Mouse (Mus musculus) lung, embryonic 14.5 days (tissue): ENCODE data around the gene Mcrip2. TPM values are rescaled to one million over a fixed set of nuclear protein-coding genes. Genes with fewer than 3 reads are reported as not detected.
"Not testable (repeated sequence)": the region's sequence is repeated elsewhere in the genome, so short reads cannot be mapped to it uniquely, and the experiment has no call there.

Experiments used
- ATAC-seq: fragments of 200-750 bp; cut with Nextera tagmentation; 2 replicates; pipeline ENCODE4 v1.8.0; 2017; ENCODE audit warnings: mild to moderate bottlenecking, moderate TSS enrichment, moderate library complexity; ENCODE audit not compliant: insufficient read depth
- DNase-seq: peaks from one replicate; pipeline ENCODE4 v3.0.0-alpha.2; 2015
- H3K27ac ChIP-seq: fragments of 300-500 bp; sonication (generic); 2 replicates; pipeline ENCODE4 v1.5.1; 2014; ENCODE audit warnings: low read depth, mild to moderate bottlenecking, moderate library complexity
- H3K27me3 ChIP-seq: fragments of 300-500 bp; sonication (generic); 2 replicates; pipeline ENCODE4 v1.6.1; 2014; ENCODE audit warnings: low read length, control low read depth; ENCODE audit not compliant: insufficient read depth
- H3K36me3 ChIP-seq: fragments of 300-500 bp; sonication (generic); 2 replicates; pipeline ENCODE4 v1.6.1; 2014; ENCODE audit warnings: control low read depth; ENCODE audit not compliant: insufficient read depth
- H3K4me1 ChIP-seq: fragments of 300-500 bp; sonication (generic); 2 replicates; pipeline ENCODE4 v1.6.1; 2014; ENCODE audit warnings: antibody characterized with exemption, control low read depth; ENCODE audit not compliant: insufficient read depth
- H3K4me2 ChIP-seq: fragments of 300-500 bp; sonication (generic); 2 replicates; pipeline ENCODE4 v1.6.1; 2014; ENCODE audit warnings: mild to moderate bottlenecking
- H3K4me3 ChIP-seq: fragments of 300-500 bp; sonication (generic); 2 replicates; pipeline ENCODE4 v1.5.1; 2014; ENCODE audit warnings: low read depth, low read length
- H3K9ac ChIP-seq: fragments of 300-500 bp; sonication (generic); 2 replicates; pipeline ENCODE4 v1.6.1; 2014
- H3K9me3 ChIP-seq: fragments of 300-500 bp; sonication (generic); 2 replicates; pipeline ENCODE4 v1.6.1; 2016; ENCODE audit warnings: low read depth, low read length, control low read depth
- CTCF ChIP-seq: IDR thresholded peaks from 2 replicates; pipeline ENCODE4 v1.5.1; 2016; ENCODE audit warnings: antibody characterized with exemption, low read depth
- WGBS: fragments of 180-500 bp; shearing (Covaris S2); extraction: QIAGEN DNeasy Blood & Tissue Kit; methylation state at CpG from one replicate; pipeline ENCODE4 v1.1.7; 2014; 5-methylcytosine and 5-hydroxymethylcytosine counted together
- polyA plus RNA-seq: library from polyadenylated mRNA; unstranded; fragments of >200 nt; fragmentation: Nextera tagmentation; extraction: Ambion mirVana; gene quantifications from 2 replicates; pipeline ENCODE4 v1.2.1, GENCODE M21; 2014

Gene Mcrip2
- polyA plus RNA-seq, 1 experiment from 2014 or later, result 17.9 TPM

GRCm38 (mm10) chr17:25872676-25873075 is 4.1 kb upstream of the Mcrip2 start:
- DNase-seq (no peak), ATAC-seq (no peak)
- Histone ChIP-seq H3K9me3 (no peaks in the 10 kb centered on the region), H3K27me3 (no peaks in the 10 kb centered on the region), H3K27ac (no peak overlapping the region), H3K4me1 (peaks cover 15% of the 10 kb centered on the region; the same call in 1 of the 2 replicates), H3K4me2 (no peak overlapping the region), H3K4me3 (no peak overlapping the region), H3K9ac (no peak overlapping the region), H3K36me3 (0 out of 2 replicates have a peak, but pooled peaks cover 2% of the 10 kb centered on the region)
- no peak for TF ChIP-seq CTCF
- 79% methylated on average over 3 of the region's 3 CpGs for WGBS

- H3K27me3 ChIP-seq, H3K4me3 ChIP-seq, H3K4me2 ChIP-seq, ATAC-seq, DNase-seq, H3K27ac ChIP-seq, H3K36me3 ChIP-seq, H3K9me3 ChIP-seq, H3K9ac ChIP-seq: not testable (repeated sequence)
- peaks cover 15% of the 10 kb centered on the region; the same call in 1 of the 2 replicates for H3K4me1 ChIP-seq
Observed at GRCm38 (mm10) chr17:25871566-25871965, 3.0 kb upstream of the Mcrip2 start.

DNA sequence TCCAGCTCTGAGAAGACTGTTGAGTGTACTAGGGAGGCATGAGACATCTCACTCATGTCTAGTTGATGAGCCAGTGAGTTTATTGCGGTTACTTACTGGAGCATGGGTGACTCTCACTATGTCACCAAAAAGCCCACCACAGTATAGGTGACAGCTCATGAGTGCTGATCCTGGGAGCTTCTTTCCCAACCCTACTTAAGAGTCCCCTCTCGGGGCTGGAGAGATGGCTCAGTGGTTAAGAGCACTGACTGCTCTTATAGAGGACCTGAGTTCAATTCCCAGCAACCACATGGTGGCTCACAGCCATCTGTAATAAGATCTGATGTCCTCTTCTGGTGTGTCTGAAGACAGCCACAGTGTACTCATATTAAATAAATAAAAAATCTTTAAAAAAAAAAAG is 1.4 kb upstream of the Mcrip2 start:
- 0 out of 2 replicates have a peak, but pooled peaks cover 8% of the 10 kb centered on the region for H3K4me1 ChIP-seq

DNA sequence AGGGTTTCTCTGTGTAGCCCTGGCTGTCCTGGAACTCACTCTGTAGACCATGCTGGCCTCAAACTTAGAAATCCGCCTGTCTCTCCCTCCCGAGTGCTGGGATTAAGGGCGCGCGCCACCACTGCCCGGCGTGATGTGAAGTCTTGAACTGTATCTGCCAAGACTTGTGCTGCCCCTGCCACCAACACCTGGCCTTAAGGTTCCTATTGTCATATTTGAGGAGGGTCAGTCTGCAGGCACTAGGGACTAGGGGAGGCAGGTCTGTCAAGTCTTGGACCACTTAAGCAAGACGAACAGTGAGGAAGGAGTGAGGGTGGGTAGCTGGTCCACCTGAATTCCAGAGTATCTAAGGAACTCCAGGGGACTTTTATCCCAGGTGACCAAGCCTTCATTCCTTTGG is 934 bp upstream of the Mcrip2 start:
- H3K36me3 ChIP-seq, result no peaks in the 10 kb centered on the region
- no peak for TF ChIP-seq CTCF
- H3K9me3 ChIP-seq, result no peaks in the 10 kb centered on the region
- no peaks in the 10 kb centered on the region for H3K27me3 ChIP-seq
- ATAC-seq, result no peak
- no peak overlapping the region for H3K4me2 ChIP-seq
- no peak overlapping the region for H3K4me3 ChIP-seq
- WGBS, result 81% methylated on average over 8 of the region's 8 CpGs
- H3K4me1 ChIP-seq, result 0 out of 2 replicates have a peak, but pooled peaks cover 8% of the 10 kb centered on the region
- H3K9ac ChIP-seq, result no peak overlapping the region
- DNase-seq, result no peak
- H3K27ac ChIP-seq, result no peak overlapping the region

More for the DNA sequence above, 1.4 kb upstream of the Mcrip2 start:
- no peak overlapping the region for H3K9ac ChIP-seq
- H3K27ac ChIP-seq, result no peak overlapping the region
- H3K27me3 ChIP-seq, result no peaks in the 10 kb centered on the region
- ATAC-seq, result no peak
- H3K4me2 ChIP-seq, result no peak overlapping the region
- WGBS, result 81% methylated on average over 2 of the region's 2 CpGs
- TF ChIP-seq CTCF, result no peak
- DNase-seq, result no peak
- H3K9me3 ChIP-seq, result no peaks in the 10 kb centered on the region
- no peaks in the 10 kb centered on the region for H3K36me3 ChIP-seq
- no peak overlapping the region for H3K4me3 ChIP-seq

DNA sequence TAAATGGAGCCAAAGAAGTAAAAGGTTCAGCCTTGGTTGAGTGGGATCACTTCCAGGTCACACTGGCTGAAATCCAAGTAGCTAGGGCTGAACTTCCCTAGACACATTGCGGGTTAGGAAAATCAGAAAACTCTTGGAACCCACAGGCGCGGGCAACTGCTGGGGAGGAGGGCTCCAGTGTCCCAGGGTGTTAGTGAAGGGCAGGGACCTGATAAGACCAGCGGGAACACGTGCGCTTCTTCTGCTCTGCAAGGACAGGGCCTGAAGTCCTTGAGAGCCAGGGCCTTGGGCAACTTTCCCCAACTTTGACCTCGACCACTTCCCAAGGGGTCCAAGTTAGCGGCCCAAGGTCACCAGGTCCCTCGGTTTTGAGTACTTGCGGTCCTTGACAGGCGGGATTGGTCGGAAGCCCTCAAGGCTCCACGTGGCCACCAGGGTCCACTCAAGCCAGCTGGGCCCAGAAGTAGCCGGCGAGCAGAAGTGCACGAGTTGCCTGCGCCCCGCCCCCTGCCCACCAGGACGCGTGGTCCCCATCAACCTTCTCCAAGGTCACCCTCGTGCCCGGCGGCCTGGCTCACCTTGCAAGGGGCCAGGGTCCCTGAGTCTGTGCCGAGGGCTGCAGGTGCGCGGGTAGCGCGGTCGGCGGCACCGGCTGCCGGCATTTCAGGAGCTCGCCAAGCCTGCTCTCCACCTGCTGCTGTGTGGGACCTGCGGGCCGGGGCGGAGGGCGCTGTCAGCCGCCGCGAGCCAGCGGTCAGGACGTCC is 546 bp downstream of the Mcrip2 start:
- H3K27me3 ChIP-seq, result no peaks in the 10 kb centered on the region
- H3K4me1 ChIP-seq, result 0 out of 2 replicates have a peak, but pooled peaks cover 3% of the 10 kb centered on the region
- H3K27ac ChIP-seq, result peak overlapping the region; percentile 48; the same call in 1 of the 2 replicates
- no peaks in the 10 kb centered on the region for H3K9me3 ChIP-seq
- H3K36me3 ChIP-seq, result no peaks in the 10 kb centered on the region
- no peak for TF ChIP-seq CTCF
- ATAC-seq, result peak; percentile 36
- peak overlapping the region; percentile 98 for H3K4me2 ChIP-seq
- DNase-seq, result peak; percentile 42
- WGBS, result under 1% methylated on average over 40 of the region's 42 CpGs
- H3K9ac ChIP-seq, result peak overlapping the region; percentile 56
- peak overlapping the region; percentile 80 for H3K4me3 ChIP-seq

GRCm38 (mm10) chr17:25867509-25867835 is 1.1 kb downstream of the Mcrip2 start:
- no peaks in the 10 kb centered on the region for H3K27me3 ChIP-seq
- no peak overlapping the region for H3K27ac ChIP-seq
- ATAC-seq (no peak), DNase-seq (no peak)
- H3K36me3 ChIP-seq, result no peaks in the 10 kb centered on the region
- no peaks in the 10 kb centered on the region for H3K9me3 ChIP-seq
- 0 out of 2 replicates have a peak, but pooled peaks cover 3% of the 10 kb centered on the region for H3K4me1 ChIP-seq
- 12% methylated on average over 7 of the region's 7 CpGs for WGBS
- TF ChIP-seq CTCF, result no peak
- H3K4me3 ChIP-seq, result peak overlapping the region; percentile 80
- peak overlapping the region; percentile 98 for H3K4me2 ChIP-seq
- peak overlapping the region; percentile 56; the same call in 1 of the 2 replicates for H3K9ac ChIP-seq

DNA sequence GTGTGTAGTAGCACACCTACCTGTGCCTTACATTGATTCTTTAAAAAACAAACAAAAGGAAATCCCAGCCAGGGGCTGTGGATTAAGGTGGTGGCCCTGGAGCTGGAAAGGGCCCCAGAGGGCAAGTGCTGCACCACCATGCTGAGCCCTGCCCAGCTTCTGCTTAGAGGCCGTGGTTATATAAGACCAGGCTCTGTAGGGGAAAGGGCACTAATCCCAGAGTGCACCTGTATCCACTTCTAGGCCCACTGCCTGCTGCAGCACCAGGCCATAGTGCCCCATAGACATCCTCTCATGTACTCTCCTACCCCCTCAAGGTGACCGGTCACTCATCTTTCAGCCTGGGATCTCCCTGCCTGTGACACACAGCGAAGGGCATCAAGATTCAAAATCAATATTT is 2.4 kb downstream of the Mcrip2 start:
- no peak overlapping the region for H3K27ac ChIP-seq
- no peak overlapping the region for H3K4me2 ChIP-seq
- no peak for ATAC-seq
- no peaks in the 10 kb centered on the region for H3K27me3 ChIP-seq
- no peaks in the 10 kb centered on the region for H3K36me3 ChIP-seq
- no peak overlapping the region for H3K9ac ChIP-seq
- no peak for TF ChIP-seq CTCF
- H3K9me3 ChIP-seq, result no peaks in the 10 kb centered on the region
- H3K4me1 ChIP-seq, result 0 out of 2 replicates have a peak, but pooled peaks cover 3% of the 10 kb centered on the region
- WGBS, result 85% methylated on average over 3 of the region's 3 CpGs
- H3K4me3 ChIP-seq, result no peak overlapping the region
- DNase-seq, result no peak
